Mouse (Mus musculus) ES-E14 (cell line): ENCODE measurements around the gene Nptxr.

Experiments
- CHD2 ChIP-seq: IDR thresholded peaks from 2 replicates; pipeline ENCODE4 v1.6.1; 2014; ENCODE audit warnings: mild to moderate bottlenecking, low read depth, low read length, inconsistent platforms
- HCFC1 ChIP-seq: IDR thresholded peaks from 2 replicates; pipeline ENCODE4 v1.6.1; 2012; ENCODE audit warnings: low read length, inconsistent platforms, borderline replicate concordance; ENCODE audit not compliant: insufficient read depth
- MAFK ChIP-seq: IDR thresholded peaks from 2 replicates; pipeline ENCODE4 v1.6.1; 2014; ENCODE audit warnings: mild to moderate bottlenecking, low read depth, low read length, inconsistent platforms; ENCODE audit not compliant: insufficient read depth

DNA sequence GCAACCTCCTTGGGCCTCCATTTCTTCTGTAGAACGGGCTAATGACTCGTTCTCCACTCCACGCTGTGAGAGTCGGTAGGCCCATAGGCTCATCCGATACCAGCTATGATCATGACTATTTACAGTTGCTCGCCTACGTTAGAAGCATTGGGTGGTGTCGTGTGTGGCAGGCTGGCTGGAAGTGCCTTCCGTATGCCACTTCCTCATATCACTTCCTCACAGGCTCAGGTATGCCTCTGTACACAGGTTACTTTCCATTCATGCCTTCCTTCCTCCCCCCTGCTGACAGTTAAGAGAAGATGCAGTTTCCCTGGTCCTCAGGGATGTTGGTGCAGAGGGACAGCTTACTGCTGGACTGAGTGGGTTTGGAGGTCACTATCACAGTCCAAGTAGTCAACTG is 11.5 kb downstream of the Nptxr start:
- TF ChIP-seq CHD2 (no peak), HCFC1 (no peak), MAFK (no peak)
